Mouse (Mus musculus) embryonic facial prominence, embryonic 11.5 days (tissue): ENCODE measurements at regions not wholly inside any gene's neighbourhood (a gene's known extent, or its start where the extent isn't known, plus 50 kb on each side); places are given as distances from the start of the nearest gene placed in this dataset.

Experiments used
- ATAC-seq: fragments of 200-750 bp; cut with Nextera tagmentation; replicated peaks from 2 replicates; pipeline ENCODE4 v1.8.0; 2017; ENCODE audit warnings: low read depth; ENCODE audit not compliant: insufficient number of reproducible peaks, low FRiP score, low TSS enrichment
- DNase-seq: peaks from one replicate; pipeline ENCODE4 v3.0.0-alpha.2; 2015; ENCODE audit warnings: low spot score
- H3K27ac ChIP-seq: fragments of 300-500 bp; sonication (generic); replicated peaks from 2 replicates; pipeline ENCODE4 v1.5.1; 2014; ENCODE audit warnings: mild to moderate bottlenecking, low read depth, low read length, control low read depth
- H3K27me3 ChIP-seq: fragments of 300-500 bp; sonication (generic); 2 replicates; pipeline ENCODE4 v1.6.1; 2014; ENCODE audit warnings: mild to moderate bottlenecking, low read length, moderate library complexity, mixed read lengths; ENCODE audit not compliant: control insufficient read depth, insufficient read depth
- H3K36me3 ChIP-seq: fragments of 300-500 bp; sonication (generic); replicated peaks from 2 replicates; pipeline ENCODE4 v1.6.1; 2014; ENCODE audit warnings: low read depth, mild to moderate bottlenecking, low read length, moderate library complexity, mixed read lengths; ENCODE audit not compliant: control insufficient read depth, insufficient read depth
- H3K4me1 ChIP-seq: fragments of 300-500 bp; sonication (generic); 2 replicates; pipeline ENCODE4 v1.6.1; 2014; ENCODE audit warnings: low read length, mixed read lengths; ENCODE audit not compliant: control insufficient read depth, insufficient read depth
- H3K4me2 ChIP-seq: fragments of 300-500 bp; sonication (generic); 2 replicates; pipeline ENCODE4 v1.6.1; 2014; ENCODE audit warnings: low read depth, mild to moderate bottlenecking, control low read depth, low read length, moderate library complexity
- H3K4me3 ChIP-seq: fragments of 300-500 bp; sonication (generic); 2 replicates; pipeline ENCODE4 v1.5.1; 2014; ENCODE audit warnings: low read depth, low read length, control low read depth
- H3K9ac ChIP-seq: fragments of 300-500 bp; sonication (generic); replicated peaks from 2 replicates; pipeline ENCODE4 v1.6.1; 2014; ENCODE audit warnings: mild to moderate bottlenecking, control low read depth, low read length
- H3K9me3 ChIP-seq: fragments of 300-500 bp; sonication (generic); replicated peaks from 2 replicates; pipeline ENCODE4 v1.6.1; 2016; ENCODE audit warnings: mild to moderate bottlenecking, low read length, inconsistent platforms, mixed read lengths; ENCODE audit not compliant: control insufficient read depth
- WGBS: fragments of 180-500 bp; shearing (Covaris S2); extraction: QIAGEN DNeasy Blood & Tissue Kit; methylation state at CpG from one replicate; pipeline ENCODE4 v1.1.7; 2014; 5-methylcytosine and 5-hydroxymethylcytosine counted together

GRCm38 (mm10) chr14:67484533-67485448, 1475.8 kb upstream of the Gulo start:
- no peak overlapping the region for H3K27ac ChIP-seq
- WGBS: 35% methylated on average over 19 of the region's 19 CpGs
- no peaks in the 10 kb centered on the region for H3K36me3 ChIP-seq
- H3K27me3 ChIP-seq: no peaks in the 10 kb centered on the region
- ATAC-seq (no peak), DNase-seq (peak; percentile 68)
- H3K9ac ChIP-seq: no peak overlapping the region
- H3K4me1 ChIP-seq: peaks cover 2% of the 10 kb centered on the region; the same call in 1 of the 2 replicates
- H3K4me3 ChIP-seq: no peak overlapping the region
- no peak overlapping the region for H3K4me2 ChIP-seq
- no peaks in the 10 kb centered on the region for H3K9me3 ChIP-seq
